Mouse (Mus musculus): Measurements from ENCODE around the gene B4galt1.

B4galt1 gene

DNA sequence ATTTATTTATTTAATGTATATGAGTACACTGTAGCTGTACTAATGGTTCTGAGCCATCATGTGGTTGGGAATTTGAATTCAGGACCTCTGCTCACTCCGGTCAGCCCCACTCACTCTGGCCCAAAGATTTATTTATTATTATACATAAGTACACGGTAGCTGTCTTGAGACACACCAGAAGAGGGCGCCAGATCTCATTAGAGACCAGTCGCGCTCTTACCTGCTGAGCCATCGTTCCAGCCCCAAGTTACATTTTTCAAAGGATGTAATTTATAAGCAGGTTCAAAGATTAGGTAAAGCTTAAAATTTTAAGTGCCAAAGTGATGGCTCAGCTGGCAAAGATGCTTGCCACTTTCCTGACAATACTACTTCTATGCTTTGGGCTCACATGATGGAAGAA, 75.1 kb downstream of the B4galt1 start:
- DNase-seq (ENCODE audit: low spot score in 2 of 2) = no peak

DNA sequence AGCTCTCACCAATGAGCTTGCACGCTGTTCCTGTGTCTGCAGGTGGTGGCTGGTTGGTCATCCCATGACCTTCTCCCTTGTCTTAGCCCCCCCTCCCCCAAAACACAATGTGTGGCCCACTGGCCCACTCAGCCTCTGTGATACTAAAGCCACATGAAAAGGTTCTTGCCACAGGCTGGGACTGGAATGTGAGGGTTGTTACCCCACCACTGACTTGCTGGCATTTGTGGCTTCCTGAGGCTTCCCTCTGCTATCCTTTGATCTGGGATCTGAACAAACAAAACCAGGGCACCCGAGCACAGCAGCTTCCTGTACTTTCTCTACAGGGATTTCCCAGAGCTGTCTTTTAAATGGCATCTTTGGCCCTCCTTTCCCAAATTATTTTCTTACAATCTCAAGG, 76.7 kb downstream of the B4galt1 start:
- no peak for DNase-seq (ENCODE audit: low spot score in 2 of 2)

DNA sequence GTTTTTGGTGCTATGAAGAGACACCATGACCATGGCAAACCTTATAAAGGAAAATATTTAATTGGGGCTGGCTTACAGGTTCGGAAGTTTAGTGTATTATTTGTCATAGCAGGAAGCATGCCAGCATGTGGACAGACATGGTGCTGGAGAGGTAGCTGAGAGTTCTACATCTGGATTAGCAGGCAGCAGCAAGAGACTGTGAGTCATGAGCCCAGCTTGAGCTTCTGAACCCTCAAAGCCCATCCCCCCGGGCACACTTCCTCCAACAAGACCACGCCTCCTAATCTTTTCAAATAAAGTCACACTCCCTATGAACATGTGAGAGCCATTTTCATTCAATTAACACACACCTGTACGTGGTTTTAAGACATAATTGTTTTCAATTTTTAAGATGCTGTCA, 77.4 kb downstream of the B4galt1 start:
- no peak for DNase-seq (ENCODE audit: low spot score in 2 of 2)

DNA sequence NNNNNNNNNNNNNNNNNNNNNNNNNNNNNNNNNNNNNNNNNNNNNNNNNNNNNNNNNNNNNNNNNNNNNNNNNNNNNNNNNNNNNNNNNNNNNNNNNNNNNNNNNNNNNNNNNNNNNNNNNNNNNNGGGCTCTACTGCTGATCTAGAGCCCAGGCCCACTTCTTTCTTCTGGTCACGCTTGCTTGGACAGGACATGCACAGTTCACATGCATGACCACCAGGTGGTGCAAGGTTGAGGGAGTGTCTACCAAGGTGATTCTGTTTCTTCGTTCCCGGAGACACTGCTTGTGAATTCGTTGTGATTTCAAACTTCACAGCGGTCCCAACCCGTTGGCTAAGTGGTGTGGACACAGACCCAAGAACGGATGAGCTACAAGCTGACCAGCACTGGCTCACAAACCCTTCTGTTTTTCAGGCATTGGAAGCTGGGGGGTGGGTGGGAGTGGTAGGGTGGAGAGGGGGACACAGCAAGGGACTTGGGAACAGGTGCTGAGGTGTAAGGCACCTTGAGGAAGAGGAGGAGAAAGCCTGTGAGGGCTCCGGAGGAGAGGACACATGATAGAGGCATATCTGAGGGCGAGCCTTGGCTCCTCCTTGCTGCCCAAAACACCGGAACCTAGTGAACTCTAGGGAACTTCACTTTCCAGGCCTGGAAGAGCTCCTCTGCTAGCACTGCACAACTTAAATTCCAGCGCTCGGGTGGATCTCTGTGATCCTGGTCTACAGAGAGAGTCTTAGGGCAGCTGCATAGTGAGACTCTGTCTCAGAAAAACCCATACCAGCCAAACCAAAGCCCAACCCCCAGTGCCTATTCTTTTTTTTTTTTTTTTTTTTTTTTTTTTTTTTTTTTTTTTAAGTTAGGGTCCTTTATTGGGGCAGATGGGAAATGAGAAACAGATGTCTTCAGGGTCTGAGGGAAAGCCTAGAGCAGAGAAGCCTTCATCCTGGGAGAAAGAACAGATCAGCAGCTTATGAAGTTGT, 79.2 kb downstream of the B4galt1 start:
- DNase-seq (ENCODE audit: low spot score in 2 of 2) = no peak

DNA sequence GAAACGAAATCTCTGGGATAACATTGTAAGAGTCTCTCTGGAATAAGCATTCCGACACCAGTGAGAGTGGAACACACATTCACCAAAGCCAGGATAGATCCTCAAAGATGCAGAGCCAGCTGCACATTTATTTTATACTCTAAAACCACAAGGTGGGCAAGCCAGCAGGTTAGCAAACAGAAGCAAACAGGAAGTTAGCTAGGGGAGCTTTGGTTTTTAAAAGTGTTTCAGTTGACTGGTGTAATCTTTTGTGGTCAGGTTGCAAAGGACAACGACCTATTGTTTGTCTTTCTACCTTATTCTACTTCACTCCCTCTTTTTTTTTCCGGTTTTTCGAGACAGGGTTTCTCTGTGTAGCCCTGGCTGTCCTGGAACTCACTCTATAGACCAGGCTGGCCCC, 93.9 kb downstream of the B4galt1 start:
- DNase-seq (ENCODE audit: low spot score in 2 of 2) = no peak

DNA sequence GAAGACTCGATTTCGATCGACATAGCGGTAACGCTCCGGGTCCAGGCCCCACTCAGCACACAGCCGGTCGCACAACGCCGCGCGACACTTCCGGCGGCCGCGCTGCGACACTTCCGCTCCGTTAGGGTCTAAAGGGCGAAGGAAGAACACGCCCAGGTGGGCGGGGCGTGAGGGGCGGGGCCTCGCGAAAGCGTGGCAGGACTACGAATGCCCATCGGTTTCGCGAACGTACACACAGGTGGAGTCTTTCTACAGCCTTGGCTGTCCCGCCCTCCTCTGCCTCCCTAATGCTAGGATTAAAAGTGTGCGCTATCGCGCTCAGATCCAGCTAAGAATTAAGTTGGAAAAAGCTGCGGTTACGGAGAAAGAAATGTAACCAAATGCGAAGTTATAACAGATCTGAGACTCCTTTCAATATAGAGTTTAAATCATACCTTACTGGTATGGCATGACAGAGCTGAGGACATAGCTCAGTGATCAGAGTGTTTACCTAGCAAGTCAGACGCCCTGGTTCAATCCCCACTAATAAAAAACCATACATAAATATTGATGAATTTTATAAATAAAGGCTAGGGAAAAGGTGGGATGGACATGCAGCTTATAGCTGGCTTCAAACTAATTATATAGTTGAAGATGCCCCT, 95.9 kb downstream of the B4galt1 start, which contains the start of gene Smu1:
Gene Smu1, minus strand, starts transcription at position 144 of the 641 bp plus-strand sequence.
- DNase-seq (ENCODE audit: low spot score in 2 of 2) = peak; percentile 95 to 96

DNA sequence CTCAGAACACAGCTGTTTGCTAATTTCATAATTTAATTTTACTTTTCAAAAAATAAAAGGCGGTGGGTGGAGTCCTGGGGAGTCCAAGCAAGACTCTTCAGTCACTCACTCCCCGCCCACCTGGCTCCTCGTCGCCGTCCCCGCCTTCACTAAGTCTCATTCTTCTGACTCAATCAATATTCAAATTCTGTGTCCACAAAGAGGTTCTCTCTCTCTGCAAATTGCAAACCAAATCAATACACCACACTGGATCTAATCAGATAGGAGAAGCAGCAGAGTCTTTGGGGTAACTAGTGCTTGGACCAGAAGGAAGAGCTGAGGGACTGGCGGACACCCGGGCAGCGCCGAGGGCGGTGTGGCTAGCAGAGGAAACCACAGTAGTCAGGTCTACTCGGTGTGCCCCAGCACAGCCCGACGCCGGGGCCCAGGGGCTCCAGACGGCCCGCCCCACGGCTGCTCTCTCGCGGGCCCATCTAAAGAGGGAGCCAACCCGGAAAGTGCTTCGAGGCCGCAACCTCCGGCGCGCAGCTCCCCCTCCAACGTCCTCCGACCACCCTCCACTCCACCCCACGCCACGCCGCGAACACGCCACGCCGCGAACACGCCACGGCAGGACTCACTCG, 96.5 kb downstream of the B4galt1 start:
- no peak for DNase-seq (ENCODE audit: low spot score in 2 of 2)

Data from right cerebral cortex, postnatal 36 days (tissue).